Mouse (Mus musculus) hindbrain, embryonic 12.5 days (tissue): Measurements from ENCODE around the gene Msrb2. TPM values are rescaled to one million over a fixed set of nuclear protein-coding genes. Genes with fewer than 3 reads are reported as not detected.

Experiments
- ATAC-seq: fragments of 200-750 bp; cut with Nextera tagmentation; 2 replicates; pipeline ENCODE4 v1.8.0; 2017; ENCODE audit warnings: moderate TSS enrichment; ENCODE audit not compliant: low FRiP score
- H3K27ac ChIP-seq: fragments of 300-500 bp; sonication (generic); 2 replicates; pipeline ENCODE4 v1.5.1; 2016; ENCODE audit warnings: mild to moderate bottlenecking
- H3K27me3 ChIP-seq: fragments of 300-500 bp; sonication (generic); 2 replicates; pipeline ENCODE4 v1.6.1; 2016; ENCODE audit warnings: mild to moderate bottlenecking
- H3K36me3 ChIP-seq: fragments of 300-500 bp; sonication (generic); 2 replicates; pipeline ENCODE4 v1.6.1; 2016; ENCODE audit warnings: mild to moderate bottlenecking
- H3K4me1 ChIP-seq: fragments of 300-500 bp; sonication (generic); 2 replicates; pipeline ENCODE4 v1.6.1; 2016
- H3K4me2 ChIP-seq: fragments of 300-500 bp; sonication (generic); replicated peaks from 2 replicates; pipeline ENCODE4 v1.6.1; 2016; ENCODE audit warnings: mild to moderate bottlenecking
- H3K4me3 ChIP-seq: fragments of 300-500 bp; sonication (generic); 2 replicates; pipeline ENCODE4 v1.5.1; 2016; ENCODE audit warnings: mild to moderate bottlenecking
- H3K9ac ChIP-seq: fragments of 300-500 bp; sonication (generic); 2 replicates; pipeline ENCODE4 v1.6.1; 2016; ENCODE audit warnings: mild to moderate bottlenecking, moderate library complexity
- H3K9me3 ChIP-seq: fragments of 300-500 bp; sonication (generic); replicated peaks from 2 replicates; pipeline ENCODE4 v1.6.1; 2016; ENCODE audit warnings: mild to moderate bottlenecking
- WGBS: fragments of 180-500 bp; shearing (Covaris S2); methylation state at CpG from one replicate; pipeline ENCODE4 v1.1.7; 2016; 5-methylcytosine and 5-hydroxymethylcytosine counted together
- polyA plus RNA-seq: library from polyadenylated mRNA; unstranded; fragments of >200 nt; fragmentation: Nextera tagmentation; extraction: Ambion mirVana; gene quantifications from 2 replicates; pipeline ENCODE4 v1.2.1, GENCODE M21; 2016

The Msrb2 gene
- polyA plus RNA-seq, 1 experiment from 2014 or later = 15.6 TPM

- ATAC-seq = no peak
- no peak overlapping the region for H3K4me2 ChIP-seq
- H3K4me1 ChIP-seq = no peaks in the 10 kb centered on the region; the same call in 1 of the 2 replicates
- no peaks in the 10 kb centered on the region for H3K36me3 ChIP-seq
- WGBS = 32% methylated on average over 2 of the region's 2 CpGs
- no peak overlapping the region for H3K9ac ChIP-seq
- 0 out of 2 replicates have a peak, but pooled peaks cover 3% of the 10 kb centered on the region for H3K9me3 ChIP-seq
- H3K4me3 ChIP-seq = no peak overlapping the region
- H3K27ac ChIP-seq = no peak overlapping the region
- no peaks in the 10 kb centered on the region for H3K27me3 ChIP-seq
Measured at GRCm38 (mm10) chr2:19392793-19393192, 21.6 kb downstream of the Msrb2 start.

GRCm38 (mm10) chr2:19405409-19405808 is 34.2 kb downstream of the Msrb2 start:
- no peak overlapping the region for H3K4me2 ChIP-seq
- H3K27ac ChIP-seq = no peak overlapping the region
- WGBS = 89% methylated on average over 5 of the region's 5 CpGs
- H3K9ac ChIP-seq = no peak overlapping the region
- no peak for ATAC-seq
- H3K4me3 ChIP-seq = no peak overlapping the region
- H3K27me3 ChIP-seq = no peaks in the 10 kb centered on the region
- H3K36me3 ChIP-seq = no peaks in the 10 kb centered on the region
- no peaks in the 10 kb centered on the region for H3K9me3 ChIP-seq
- H3K4me1 ChIP-seq = no peaks in the 10 kb centered on the region

GRCm38 (mm10) chr2:19406531-19406930 is 35.3 kb downstream of the Msrb2 start:
- 55% methylated on average over 3 of the region's 3 CpGs for WGBS
- no peaks in the 10 kb centered on the region for H3K9me3 ChIP-seq
- no peak overlapping the region for H3K4me3 ChIP-seq
- no peak for ATAC-seq
- H3K4me1 ChIP-seq = no peaks in the 10 kb centered on the region
- H3K27ac ChIP-seq = no peak overlapping the region
- no peaks in the 10 kb centered on the region for H3K36me3 ChIP-seq
- no peaks in the 10 kb centered on the region for H3K27me3 ChIP-seq
- no peak overlapping the region for H3K4me2 ChIP-seq
- no peak overlapping the region for H3K9ac ChIP-seq

- H3K27ac ChIP-seq = no peak overlapping the region
- ATAC-seq = peak; percentile 67
- H3K4me2 ChIP-seq = peak overlapping the region; percentile 51
- H3K9me3 ChIP-seq = no peaks in the 10 kb centered on the region
- peak overlapping the region; percentile 27 for H3K4me3 ChIP-seq
- peak overlapping the region; percentile 27; the same call in 1 of the 2 replicates for H3K9ac ChIP-seq
- H3K4me1 ChIP-seq = 0 out of 2 replicates have a peak, but pooled peaks cover 2% of the 10 kb centered on the region
- H3K27me3 ChIP-seq = peaks cover 21% of the 10 kb centered on the region
- 19% methylated on average over 19 of the region's 19 CpGs for WGBS
- H3K36me3 ChIP-seq = no peaks in the 10 kb centered on the region
Measured at GRCm38 (mm10) chr2:19414222-19414965, 43.2 kb downstream of the Msrb2 start.

- 2% methylated on average over 6 of the region's 6 CpGs for WGBS
- Histone ChIP-seq H3K27me3 (peaks cover 21% of the 10 kb centered on the region), H3K9ac (peak overlapping the region; percentile 27; the same call in 1 of the 2 replicates), H3K4me1 (0 out of 2 replicates have a peak, but pooled peaks cover 2% of the 10 kb centered on the region), H3K9me3 (no peaks in the 10 kb centered on the region), H3K27ac (no peak overlapping the region), H3K4me2 (peak overlapping the region; percentile 51), H3K4me3 (peak overlapping the region; percentile 27), H3K36me3 (no peaks in the 10 kb centered on the region)
- peak; percentile 67 for ATAC-seq
Measured at GRCm38 (mm10) chr2:19415063-19415521, 43.9 kb downstream of the Msrb2 start.

GRCm38 (mm10) chr2:19416066-19416465 is 44.8 kb downstream of the Msrb2 start:
- 76% methylated on average over 6 of the region's 6 CpGs for WGBS
- H3K36me3 ChIP-seq = no peaks in the 10 kb centered on the region
- no peak overlapping the region for H3K4me2 ChIP-seq
- no peak overlapping the region for H3K27ac ChIP-seq
- no peak for ATAC-seq
- H3K27me3 ChIP-seq = peaks cover 21% of the 10 kb centered on the region
- no peaks in the 10 kb centered on the region for H3K9me3 ChIP-seq
- 0 out of 2 replicates have a peak, but pooled peaks cover 2% of the 10 kb centered on the region for H3K4me1 ChIP-seq
- H3K4me3 ChIP-seq = no peak overlapping the region
- H3K9ac ChIP-seq = no peak overlapping the region

- no peaks in the 10 kb centered on the region for H3K9me3 ChIP-seq
- ATAC-seq = peak; percentile 26; the same call in 1 of the 2 replicates
- peaks cover 50% of the 10 kb centered on the region for H3K27me3 ChIP-seq
- no peaks in the 10 kb centered on the region for H3K36me3 ChIP-seq
- no peak overlapping the region for H3K27ac ChIP-seq
- no peak overlapping the region for H3K4me3 ChIP-seq
- WGBS = 73% methylated on average over 1 of the region's 1 CpGs
- H3K4me1 ChIP-seq = 0 out of 2 replicates have a peak, but pooled peaks cover under 1% of the 10 kb centered on the region
- H3K4me2 ChIP-seq = no peak overlapping the region
- no peak overlapping the region for H3K9ac ChIP-seq
Measured at GRCm38 (mm10) chr2:19419686-19420345, 48.6 kb downstream of the Msrb2 start.

- Histone ChIP-seq H3K9me3 (no peaks in the 10 kb centered on the region), H3K27ac (no peak overlapping the region), H3K4me1 (no peaks in the 10 kb centered on the region), H3K36me3 (no peaks in the 10 kb centered on the region), H3K9ac (no peak overlapping the region), H3K27me3 (peaks cover 54% of the 10 kb centered on the region), H3K4me3 (no peak overlapping the region), H3K4me2 (no peak overlapping the region)
- ATAC-seq = no peak
Measured at GRCm38 (mm10) chr2:19422226-19422625, 51.0 kb downstream of the Msrb2 start.

GRCm38 (mm10) chr2:19423086-19423485 is 51.8 kb downstream of the Msrb2 start:
- peaks cover 61% of the 10 kb centered on the region for H3K27me3 ChIP-seq
- no peaks in the 10 kb centered on the region for H3K4me1 ChIP-seq
- H3K36me3 ChIP-seq = no peaks in the 10 kb centered on the region
- H3K9ac ChIP-seq = no peak overlapping the region
- WGBS = 74% methylated on average over 6 of the region's 6 CpGs
- H3K9me3 ChIP-seq = no peaks in the 10 kb centered on the region
- no peak for ATAC-seq
- no peak overlapping the region for H3K4me3 ChIP-seq
- H3K4me2 ChIP-seq = no peak overlapping the region
- no peak overlapping the region for H3K27ac ChIP-seq

- no peaks in the 10 kb centered on the region for H3K9me3 ChIP-seq
- H3K27me3 ChIP-seq = peaks cover 93% of the 10 kb centered on the region
- peaks cover 27% of the 10 kb centered on the region for H3K4me1 ChIP-seq
- H3K4me2 ChIP-seq = no peak overlapping the region
- H3K27ac ChIP-seq = no peak overlapping the region
- WGBS = 6% methylated on average over 10 of the region's 10 CpGs
- H3K4me3 ChIP-seq = no peak overlapping the region
- ATAC-seq = no peak
- H3K36me3 ChIP-seq = no peaks in the 10 kb centered on the region
- no peak overlapping the region for H3K9ac ChIP-seq
Measured at GRCm38 (mm10) chr2:19429031-19429430, 57.8 kb downstream of the Msrb2 start.

GRCm38 (mm10) chr2:19429691-19430690 is 58.8 kb downstream of the Msrb2 start:
- peaks cover 27% of the 10 kb centered on the region for H3K4me1 ChIP-seq
- peak overlapping the region; percentile 46 for H3K4me2 ChIP-seq
- H3K27ac ChIP-seq = no peak overlapping the region
- H3K9ac ChIP-seq = no peak overlapping the region
- H3K36me3 ChIP-seq = no peaks in the 10 kb centered on the region
- WGBS = 3% methylated on average over 31 of the region's 31 CpGs
- no peak for ATAC-seq
- no peaks in the 10 kb centered on the region for H3K9me3 ChIP-seq
- H3K27me3 ChIP-seq = peaks cover 93% of the 10 kb centered on the region
- H3K4me3 ChIP-seq = peak overlapping the region; percentile 21; the same call in 1 of the 2 replicates
